Mouse (Mus musculus) bone marrow macrophage, adult 2 months (primary cell): ENCODE measurements around the gene Fam219b.

Experiments
- CTCF ChIP-seq: IDR thresholded peaks from 2 replicates; pipeline ENCODE4 v1.5.1; 2012; ENCODE audit warnings: low read depth, mild to moderate bottlenecking, low read length, moderate library complexity
- POLR2A ChIP-seq: IDR thresholded peaks from 2 replicates; pipeline ENCODE4 v1.6.1; 2012; ENCODE audit warnings: mild to moderate bottlenecking, low read depth, low read length, borderline replicate concordance

DNA sequence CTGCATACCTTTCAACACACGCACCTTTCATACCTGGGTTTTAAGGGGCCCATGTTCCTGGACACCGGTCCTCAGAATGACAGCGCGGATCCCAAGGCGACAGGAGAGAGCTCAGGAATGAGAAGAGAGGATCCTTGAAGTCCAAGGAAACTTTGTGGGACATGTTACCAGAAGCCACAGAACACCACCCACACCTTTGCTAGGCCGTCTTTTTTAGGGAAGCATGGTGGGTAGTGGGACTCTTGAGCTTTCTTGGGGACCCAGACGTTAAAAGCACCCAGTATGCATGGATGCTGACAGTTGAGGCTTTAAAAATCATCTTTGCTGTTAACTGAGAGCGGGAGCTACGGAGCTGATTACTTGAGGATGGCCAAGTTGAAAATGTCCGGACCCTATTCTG, 32.4 kb upstream of the Fam219b start:
- TF ChIP-seq POLR2A (no peak), CTCF (no peak)
